Mouse (Mus musculus): Measurements from ENCODE around the gene Dtx3.

DNA sequence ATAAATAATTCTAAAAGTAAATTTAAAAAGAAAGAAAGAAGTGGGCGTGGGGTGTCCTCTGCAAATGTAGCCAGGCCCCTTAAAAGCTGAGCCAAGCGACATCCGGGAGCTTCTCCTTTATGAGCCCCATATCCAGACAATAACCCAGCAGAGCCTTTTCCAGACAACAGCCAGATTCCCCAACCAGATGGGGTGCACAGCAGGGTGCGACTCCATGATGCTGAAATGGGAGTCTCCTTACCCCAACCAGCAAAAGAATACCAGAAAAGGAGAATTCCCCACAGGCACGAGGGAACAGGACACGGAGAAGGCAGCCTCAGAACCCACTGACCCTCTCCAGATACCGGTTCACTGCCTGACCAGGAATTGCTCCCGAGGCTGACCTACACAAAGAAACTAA, 52.3 kb downstream of the Dtx3 start:
- no peak for TF ChIP-seq CTCF (IDR thresholded peaks at IDR 0.05; ENCODE audit: low read depth)
- TF ChIP-seq EP300 (IDR thresholded peaks at IDR 0.05; ENCODE audit: low read depth) = no peak

All from heart, postnatal 0 days (tissue).